Mouse (Mus musculus) erythroblast, embryonic 14.5 days (primary cell): ENCODE data around the gene Zmat1. TPM values are rescaled to one million over a fixed set of nuclear protein-coding genes. Genes with fewer than 3 reads are reported as not detected.
"Not testable (repeated sequence)": the region's sequence is repeated elsewhere in the genome, so short reads cannot be mapped to it uniquely, and the experiment has no call there.

Source experiments
- H3K27me3 ChIP-seq: 2 replicates; pipeline ENCODE4 v1.6.1; 2012; ENCODE audit warnings: inconsistent platforms; ENCODE audit not compliant: control insufficient read depth
- H3K36me3 ChIP-seq: 2 replicates; pipeline ENCODE4 v1.6.1; 2012; ENCODE audit warnings: mild to moderate bottlenecking, inconsistent platforms; ENCODE audit not compliant: control insufficient read depth
- H3K4me1 ChIP-seq: 2 replicates; pipeline ENCODE4 v1.6.1; 2012; ENCODE audit warnings: inconsistent platforms; ENCODE audit not compliant: control insufficient read depth
- H3K4me3 ChIP-seq: replicated peaks from 2 replicates; pipeline ENCODE3; 2012; ENCODE audit warnings: moderate library complexity, mild to moderate bottlenecking, inconsistent platforms
- H3K9me3 ChIP-seq: 2 replicates; pipeline ENCODE4 v1.6.1; 2012; ENCODE audit warnings: low read length, inconsistent platforms, mixed read lengths; ENCODE audit not compliant: control insufficient read depth
- GATA1 ChIP-seq: IDR thresholded peaks from 2 replicates; pipeline ENCODE4 v1.6.1; 2012; ENCODE audit warnings: low read length, inconsistent platforms, mixed read lengths
- TAL1 ChIP-seq: IDR thresholded peaks from 3 replicates; pipeline ENCODE4 v1.6.1; 2012; ENCODE audit warnings: low read length, inconsistent platforms, mixed read lengths
- polyA plus RNA-seq: library from polyadenylated mRNA; stranded (reverse); fragments of >175 nt; gene quantifications from 2 replicates; pipeline ENCODE4 v1.2.3, GENCODE M21; 2012

Zmat1 gene
- 0.02 TPM in 2 replicates for polyA plus RNA-seq

GRCm38 (mm10) chrX:135008720-135009470 is at the start of gene Zmat1:
Gene Zmat1, minus strand, starts transcription at chrX:135009209.
- TF ChIP-seq GATA1 (no peak), TAL1 (no peak)
- Histone ChIP-seq H3K4me1 (peaks cover 6% of the 10 kb centered on the region), H3K27me3 (peaks cover 2% of the 10 kb centered on the region), H3K36me3 (no peaks in the 10 kb centered on the region), H3K9me3 (no peaks in the 10 kb centered on the region), H3K4me3 (peak within 1 kb of the TSS; percentile 80)

GRCm38 (mm10) chrX:135053939-135054338 is 44.9 kb upstream of the Zmat1 start:
- not testable (repeated sequence) for H3K36me3 ChIP-seq, H3K4me1 ChIP-seq, H3K4me3 ChIP-seq, H3K27me3 ChIP-seq, H3K9me3 ChIP-seq

GRCm38 (mm10) chrX:135035962-135036375 is 27.0 kb upstream of the Zmat1 start:
- no peak overlapping the region for H3K4me3 ChIP-seq
- no peak for TF ChIP-seq GATA1
- no peak for TF ChIP-seq TAL1
- H3K9me3 ChIP-seq: no peaks in the 10 kb centered on the region

GRCm38 (mm10) chrX:135025135-135025534 is 16.1 kb upstream of the Zmat1 start:
- Histone ChIP-seq H3K9me3 (no peaks in the 10 kb centered on the region), H3K27me3 (no peaks in the 10 kb centered on the region; the same call in 1 of the 2 replicates), H3K4me3 (no peak overlapping the region), H3K4me1 (no peaks in the 10 kb centered on the region), H3K36me3 (no peaks in the 10 kb centered on the region)
- TF ChIP-seq GATA1 (no peak), TAL1 (no peak)

More at GRCm38 (mm10) chrX:135035962-135036375, 27.0 kb upstream of the Zmat1 start:
- Histone ChIP-seq H3K4me1 (peaks cover 2% of the 10 kb centered on the region; the same call in 1 of the 2 replicates), H3K36me3 (no peaks in the 10 kb centered on the region), H3K27me3 (peaks cover 6% of the 10 kb centered on the region)

- Histone ChIP-seq H3K4me1 (peaks cover 6% of the 10 kb centered on the region), H3K9me3 (no peaks in the 10 kb centered on the region), H3K27me3 (no peaks in the 10 kb centered on the region; the same call in 1 of the 2 replicates), H3K36me3 (no peaks in the 10 kb centered on the region), H3K4me3 (no peak overlapping the region)
- TF ChIP-seq GATA1 (no peak), TAL1 (no peak)
Measured at GRCm38 (mm10) chrX:135011381-135011780, 2.4 kb upstream of the Zmat1 start.

GRCm38 (mm10) chrX:135009471-135009815 is 434 bp upstream of the Zmat1 start:
- no peaks in the 10 kb centered on the region for H3K9me3 ChIP-seq
- H3K4me3 ChIP-seq: peak overlapping the region; percentile 80
- H3K4me1 ChIP-seq: peaks cover 6% of the 10 kb centered on the region
- no peaks in the 10 kb centered on the region for H3K36me3 ChIP-seq
- peaks cover 2% of the 10 kb centered on the region for H3K27me3 ChIP-seq
- TF ChIP-seq TAL1: no peak
- no peak for TF ChIP-seq GATA1

GRCm38 (mm10) chrX:135008021-135008420 is 988 bp downstream of the Zmat1 start:
- peaks cover 6% of the 10 kb centered on the region for H3K4me1 ChIP-seq
- H3K27me3 ChIP-seq: peaks cover 2% of the 10 kb centered on the region
- TF ChIP-seq TAL1 (no peak), GATA1 (no peak)
- H3K36me3 ChIP-seq: no peaks in the 10 kb centered on the region
- H3K9me3 ChIP-seq: no peaks in the 10 kb centered on the region
- H3K4me3 ChIP-seq: peak overlapping the region; percentile 80

GRCm38 (mm10) chrX:134964546-134964945 is 44.5 kb downstream of the Zmat1 start, which contains the start of gene Nxf2:
Gene Nxf2, minus strand, starts transcription at chrX:134964754.
- TF ChIP-seq GATA1 (no peak), TAL1 (no peak)
- H3K36me3 ChIP-seq: no peaks in the 10 kb centered on the region
- peak within 1 kb of the TSS; percentile 34 for H3K4me3 ChIP-seq
- H3K27me3 ChIP-seq: no peaks in the 10 kb centered on the region
- H3K9me3 ChIP-seq: peaks cover 10% of the 10 kb centered on the region
- peaks cover 4% of the 10 kb centered on the region for H3K4me1 ChIP-seq

GRCm38 (mm10) chrX:134963305-134964094 is 45.5 kb downstream of the Zmat1 start:
- Histone ChIP-seq H3K9me3 (peaks cover 10% of the 10 kb centered on the region), H3K36me3 (no peaks in the 10 kb centered on the region), H3K27me3 (no peaks in the 10 kb centered on the region), H3K4me1 (peaks cover 4% of the 10 kb centered on the region), H3K4me3 (peak overlapping the region; percentile 34)
- TF ChIP-seq TAL1 (no peak), GATA1 (no peak)
